Mouse (Mus musculus) cortical plate, adult 2 months (tissue): ENCODE data around the gene Pmepa1. TPM values are rescaled to one million over a fixed set of nuclear protein-coding genes. Genes with fewer than 3 reads are reported as not detected.

ENCODE experiments used
- H3K27ac ChIP-seq: fragments of 200-500 bp; 2 replicates; pipeline ENCODE4 v1.5.1; 2012; ENCODE audit warnings: low read length, control low read depth, inconsistent platforms; ENCODE audit not compliant: insufficient read depth
- H3K4me1 ChIP-seq: fragments of 200-500 bp; 2 replicates; pipeline ENCODE4 v1.6.1; 2011; ENCODE audit warnings: low read length; ENCODE audit not compliant: control insufficient read depth, insufficient read depth
- H3K4me3 ChIP-seq: fragments of 200-500 bp; 2 replicates; pipeline ENCODE4 v1.5.1; 2011; ENCODE audit warnings: mild to moderate bottlenecking, low read length, control low read depth; ENCODE audit not compliant: insufficient read depth
- CTCF ChIP-seq: fragments of 200-500 bp; IDR thresholded peaks from 2 replicates; pipeline ENCODE4 v1.5.1; 2011; ENCODE audit warnings: mild to moderate bottlenecking, control low read depth, low read length; ENCODE audit not compliant: insufficient read depth; ENCODE audit errors: extremely low read depth
- POLR2A ChIP-seq: fragments of 200-500 bp; IDR thresholded peaks from 2 replicates; pipeline ENCODE4 v1.6.1; 2011; ENCODE audit warnings: mild to moderate bottlenecking, low read length, control low read depth; ENCODE audit not compliant: insufficient read depth; ENCODE audit errors: extremely low read depth
- polyA plus RNA-seq: library from polyadenylated mRNA; depleted of rRNA; stranded (reverse); fragments of >200 nt; gene quantifications from 2 replicates; pipeline ENCODE4 v1.2.3, GENCODE M21; 2012

The Pmepa1 gene
- polyA plus RNA-seq, 1 experiment: 42.3 TPM

- H3K27ac ChIP-seq: no peak overlapping the region
- H3K4me3 ChIP-seq: no peak overlapping the region
- no peak for TF ChIP-seq POLR2A
- no peak for TF ChIP-seq CTCF
- no peaks in the 10 kb centered on the region; the same call in none of the 2 replicates for H3K4me1 ChIP-seq
Measured at GRCm38 (mm10) chr2:173270196-173270595, 6.1 kb downstream of the Pmepa1 start.

- H3K27ac ChIP-seq: no peak overlapping the region
- H3K4me3 ChIP-seq: no peak overlapping the region
- no peaks in the 10 kb centered on the region; the same call in none of the 2 replicates for H3K4me1 ChIP-seq
- TF ChIP-seq CTCF: no peak
- TF ChIP-seq POLR2A: no peak
Measured at GRCm38 (mm10) chr2:173267562-173267961, 8.8 kb downstream of the Pmepa1 start.

GRCm38 (mm10) chr2:173266349-173267112, 9.8 kb downstream of the Pmepa1 start:
- Histone ChIP-seq H3K27ac (no peak overlapping the region), H3K4me1 (no peaks in the 10 kb centered on the region; the same call in 1 of the 2 replicates), H3K4me3 (no peak overlapping the region)
- TF ChIP-seq CTCF: no peak
- TF ChIP-seq POLR2A: no peak

GRCm38 (mm10) chr2:173265468-173266265, 10.7 kb downstream of the Pmepa1 start:
- H3K27ac ChIP-seq: no peak overlapping the region
- H3K4me1 ChIP-seq: no peaks in the 10 kb centered on the region; the same call in 1 of the 2 replicates
- no peak for TF ChIP-seq POLR2A
- no peak for TF ChIP-seq CTCF
- H3K4me3 ChIP-seq: no peak overlapping the region

GRCm38 (mm10) chr2:173264467-173265128, 11.7 kb downstream of the Pmepa1 start:
- no peaks in the 10 kb centered on the region; the same call in 1 of the 2 replicates for H3K4me1 ChIP-seq
- no peak overlapping the region for H3K4me3 ChIP-seq
- TF ChIP-seq POLR2A (no peak), CTCF (no peak)
- H3K27ac ChIP-seq: no peak overlapping the region

GRCm38 (mm10) chr2:173263636-173264330, 12.6 kb downstream of the Pmepa1 start:
- Histone ChIP-seq H3K27ac (no peak overlapping the region), H3K4me1 (no peaks in the 10 kb centered on the region; the same call in 1 of the 2 replicates), H3K4me3 (no peak overlapping the region)
- no peak for TF ChIP-seq POLR2A
- TF ChIP-seq CTCF: no peak

GRCm38 (mm10) chr2:173261497-173261896, 14.8 kb downstream of the Pmepa1 start:
- TF ChIP-seq POLR2A (no peak), CTCF (no peak)
- no peaks in the 10 kb centered on the region for H3K4me1 ChIP-seq
- no peak overlapping the region for H3K4me3 ChIP-seq
- H3K27ac ChIP-seq: no peak overlapping the region

- peaks cover 4% of the 10 kb centered on the region; the same call in 1 of the 2 replicates for H3K4me1 ChIP-seq
- H3K27ac ChIP-seq: no peak overlapping the region
- TF ChIP-seq CTCF (no peak), POLR2A (no peak)
Measured at GRCm38 (mm10) chr2:173258459-173259091, 17.8 kb downstream of the Pmepa1 start.

More at GRCm38 (mm10) chr2:173258459-173259091, 17.8 kb downstream of the Pmepa1 start:
- H3K4me3 ChIP-seq: no peak overlapping the region
